Mouse (Mus musculus): ENCODE results near the gene OR5BS1P. TPM values are rescaled to one million over a fixed set of nuclear protein-coding genes. Genes with fewer than 3 reads are reported as not detected.

Gene OR5BS1P
- not detected for polyA plus RNA-seq (2014; fragmentation: Illumina TruSeq; extraction: RNeasy Lipid Tissue Mini Kit (QIAGEN cat#74804); ENCODE audit: insufficient read depth, low read depth, low replicate concordance)

DNA sequence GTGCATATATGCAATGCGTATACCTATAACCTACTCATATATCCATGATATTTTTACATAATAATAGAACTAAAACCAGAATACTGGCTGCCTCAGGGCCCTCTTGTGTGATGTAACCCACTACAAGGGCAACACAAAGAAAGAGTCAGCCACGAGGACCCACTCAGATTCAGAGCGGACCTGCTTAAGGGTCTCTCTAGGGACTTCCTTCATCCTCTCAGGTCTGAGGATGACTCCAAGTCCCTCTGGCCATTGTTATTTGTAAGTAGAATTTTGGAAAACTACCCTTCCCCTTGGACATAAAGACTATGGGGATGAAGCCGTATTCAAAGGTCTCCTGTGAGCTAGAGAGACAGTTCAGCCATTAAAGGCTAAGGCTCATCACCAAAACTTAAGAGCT is at the start of gene OR5BS1P:
OR5BS1P (plus strand) TSS at position 301 of the 400 bp plus-strand sequence.

DNA sequence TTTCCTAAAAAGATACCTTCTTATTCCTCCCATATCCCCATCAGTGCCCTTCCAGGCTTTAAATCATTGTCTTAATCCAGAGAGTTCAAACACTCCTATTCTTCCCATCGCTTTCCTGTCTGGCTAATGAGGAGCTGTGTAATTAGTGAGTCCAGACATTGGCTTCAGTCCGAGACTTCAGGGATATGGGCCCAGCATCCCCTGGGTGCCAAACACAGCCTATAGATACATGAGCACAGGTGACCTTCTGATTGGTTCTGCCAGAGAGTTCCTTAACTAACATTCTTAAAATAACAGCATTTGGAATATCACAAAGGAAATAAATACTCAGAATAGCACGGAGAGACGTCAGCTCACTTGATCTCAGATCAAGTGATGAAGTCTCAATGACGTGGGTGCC is 38.8 kb upstream of the OR5BS1P start, which contains the start of gene Olfr282:
Olfr282 (plus strand) TSS at position 301 of the 400 bp plus-strand sequence.

DNA sequence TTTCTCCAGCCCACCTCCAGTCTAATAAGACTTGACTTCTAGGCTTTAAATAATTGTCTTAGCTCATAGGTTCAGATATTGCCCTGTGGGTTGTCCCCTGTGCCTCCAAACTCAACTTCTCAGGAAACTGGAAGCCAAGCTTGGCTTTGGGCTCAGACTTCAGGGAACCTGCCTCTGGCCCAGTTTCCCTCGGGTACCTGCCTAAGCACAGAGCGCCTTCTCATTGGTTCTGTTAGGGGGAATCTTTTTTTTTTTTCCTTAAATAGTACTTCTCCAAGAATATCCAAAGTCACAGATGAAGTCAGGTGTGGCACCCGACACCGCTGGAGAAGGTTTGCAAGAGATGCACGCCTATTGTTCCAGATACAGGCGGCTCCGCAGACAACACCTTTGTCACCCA is 17.4 kb upstream of the OR5BS1P start, which contains the start of gene Olfr281:
Olfr281 (plus strand) TSS at position 301 of the 400 bp plus-strand sequence.

DNA sequence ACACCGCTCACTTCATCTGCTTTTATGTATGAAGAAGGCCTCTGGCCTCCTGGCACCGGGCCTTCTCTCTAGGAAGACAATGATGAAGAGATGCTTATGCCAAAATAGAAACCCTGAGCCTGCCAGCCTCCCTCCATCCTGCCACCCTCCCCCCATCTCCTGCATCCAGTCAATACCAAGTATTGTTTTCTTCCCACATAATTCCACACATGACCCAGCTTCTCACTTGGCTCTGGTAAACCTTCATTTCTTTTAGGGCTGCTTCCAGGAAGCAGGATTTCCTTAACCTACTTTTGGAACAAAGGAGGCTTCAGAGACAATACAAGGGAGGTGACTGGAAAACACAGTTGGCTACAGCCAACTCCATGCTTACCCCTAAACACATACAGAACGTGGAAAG is 13.0 kb downstream of the OR5BS1P start, which contains the start of gene Lalba:
Lalba (minus strand) TSS at position 21 of the 400 bp plus-strand sequence.

DNA sequence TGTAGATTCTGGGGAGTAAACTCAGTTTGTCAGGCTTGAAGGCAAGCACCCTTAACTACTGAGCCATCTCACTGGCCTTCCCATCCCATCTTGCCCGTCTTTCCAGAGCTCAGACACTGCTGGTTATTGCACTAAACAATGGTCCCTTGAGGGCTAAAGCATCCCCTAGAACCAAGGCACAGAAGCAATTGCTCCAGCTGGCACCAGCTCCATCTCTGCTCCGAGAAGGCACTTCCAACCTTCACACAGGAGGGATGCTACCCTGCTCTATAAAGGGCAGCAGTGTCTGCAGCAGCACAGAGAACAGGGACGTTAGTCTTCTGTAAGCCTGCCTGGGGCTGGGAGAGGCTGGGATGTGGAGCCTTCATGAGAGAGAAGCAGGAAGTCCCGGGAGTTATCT is 22.4 kb downstream of the OR5BS1P start, which contains the start of gene Olfr279:
Olfr279 (plus strand) TSS at position 301 of the 400 bp plus-strand sequence.

Other genes with a start within 250 kb of the OR5BS1P start
- gene Gm44579, start 248.9 kb upstream of the OR5BS1P start, polyA plus RNA-seq (2014; fragmentation: Illumina TruSeq; extraction: RNeasy Lipid Tissue Mini Kit (QIAGEN cat#74804); ENCODE audit: insufficient read depth, low read depth, low replicate concordance) = not detected
- gene Olfr287, start 248.8 kb upstream of the OR5BS1P start, polyA plus RNA-seq (2014; fragmentation: Illumina TruSeq; extraction: RNeasy Lipid Tissue Mini Kit (QIAGEN cat#74804); ENCODE audit: insufficient read depth, low read depth, low replicate concordance) = not detected
- not detected for gene Olfr286, start 235.4 kb upstream of the OR5BS1P start, polyA plus RNA-seq (2014; fragmentation: Illumina TruSeq; extraction: RNeasy Lipid Tissue Mini Kit (QIAGEN cat#74804); ENCODE audit: insufficient read depth, low read depth, low replicate concordance)
- not detected for gene H1fnt, start 212.6 kb upstream of the OR5BS1P start, polyA plus RNA-seq (2014; fragmentation: Illumina TruSeq; extraction: RNeasy Lipid Tissue Mini Kit (QIAGEN cat#74804); ENCODE audit: insufficient read depth, low read depth, low replicate concordance)
- gene Zfp641, start 173.7 kb upstream of the OR5BS1P start, polyA plus RNA-seq (2014; fragmentation: Illumina TruSeq; extraction: RNeasy Lipid Tissue Mini Kit (QIAGEN cat#74804); ENCODE audit: insufficient read depth, low read depth, low replicate concordance) = 6.0 TPM
- not detected for gene Olfr285, start 152.5 kb upstream of the OR5BS1P start, polyA plus RNA-seq (2014; fragmentation: Illumina TruSeq; extraction: RNeasy Lipid Tissue Mini Kit (QIAGEN cat#74804); ENCODE audit: insufficient read depth, low read depth, low replicate concordance)
- gene Olfr284, start 128.9 kb upstream of the OR5BS1P start, polyA plus RNA-seq (2014; fragmentation: Illumina TruSeq; extraction: RNeasy Lipid Tissue Mini Kit (QIAGEN cat#74804); ENCODE audit: insufficient read depth, low read depth, low replicate concordance) = not detected
- gene Olfr283, start 89.0 kb upstream of the OR5BS1P start, polyA plus RNA-seq (2014; fragmentation: Illumina TruSeq; extraction: RNeasy Lipid Tissue Mini Kit (QIAGEN cat#74804); ENCODE audit: insufficient read depth, low read depth, low replicate concordance) = not detected
- not detected for gene Olfr282, start 38.7 kb upstream of the OR5BS1P start, polyA plus RNA-seq (2014; fragmentation: Illumina TruSeq; extraction: RNeasy Lipid Tissue Mini Kit (QIAGEN cat#74804); ENCODE audit: insufficient read depth, low read depth, low replicate concordance)
- gene Olfr281, start 17.3 kb upstream of the OR5BS1P start, polyA plus RNA-seq (2014; fragmentation: Illumina TruSeq; extraction: RNeasy Lipid Tissue Mini Kit (QIAGEN cat#74804); ENCODE audit: insufficient read depth, low read depth, low replicate concordance) = not detected
- gene Lalba, start 12.8 kb downstream of the OR5BS1P start, polyA plus RNA-seq (2014; fragmentation: Illumina TruSeq; extraction: RNeasy Lipid Tissue Mini Kit (QIAGEN cat#74804); ENCODE audit: insufficient read depth, low read depth, low replicate concordance) = not detected
- not detected for gene Olfr279, start 22.5 kb downstream of the OR5BS1P start, polyA plus RNA-seq (2014; fragmentation: Illumina TruSeq; extraction: RNeasy Lipid Tissue Mini Kit (QIAGEN cat#74804); ENCODE audit: insufficient read depth, low read depth, low replicate concordance)
- 30.1 TPM for gene Kansl2, start 64.4 kb downstream of the OR5BS1P start, polyA plus RNA-seq (2014; fragmentation: Illumina TruSeq; extraction: RNeasy Lipid Tissue Mini Kit (QIAGEN cat#74804); ENCODE audit: insufficient read depth, low read depth, low replicate concordance)
- 16.8 TPM for gene Ccnt1, start 101.0 kb downstream of the OR5BS1P start, polyA plus RNA-seq (2014; fragmentation: Illumina TruSeq; extraction: RNeasy Lipid Tissue Mini Kit (QIAGEN cat#74804); ENCODE audit: insufficient read depth, low read depth, low replicate concordance)
- 0.54 TPM for gene 4930415O20Rik, start 101.1 kb downstream of the OR5BS1P start, polyA plus RNA-seq (2014; fragmentation: Illumina TruSeq; extraction: RNeasy Lipid Tissue Mini Kit (QIAGEN cat#74804); ENCODE audit: insufficient read depth, low read depth, low replicate concordance)
- 17.4 TPM for gene Adcy6, start 140.2 kb downstream of the OR5BS1P start, polyA plus RNA-seq (2014; fragmentation: Illumina TruSeq; extraction: RNeasy Lipid Tissue Mini Kit (QIAGEN cat#74804); ENCODE audit: insufficient read depth, low read depth, low replicate concordance)
- 9.1 TPM for gene Cacnb3, start 160.9 kb downstream of the OR5BS1P start, polyA plus RNA-seq (2014; fragmentation: Illumina TruSeq; extraction: RNeasy Lipid Tissue Mini Kit (QIAGEN cat#74804); ENCODE audit: insufficient read depth, low read depth, low replicate concordance)
- 30.9 TPM for gene Ddx23, start 193.0 kb downstream of the OR5BS1P start, polyA plus RNA-seq (2014; fragmentation: Illumina TruSeq; extraction: RNeasy Lipid Tissue Mini Kit (QIAGEN cat#74804); ENCODE audit: insufficient read depth, low read depth, low replicate concordance)
- 7.5 TPM for gene Rnd1, start 207.6 kb downstream of the OR5BS1P start, polyA plus RNA-seq (2014; fragmentation: Illumina TruSeq; extraction: RNeasy Lipid Tissue Mini Kit (QIAGEN cat#74804); ENCODE audit: insufficient read depth, low read depth, low replicate concordance)
- gene Ccdc65, start 238.3 kb downstream of the OR5BS1P start, polyA plus RNA-seq (2014; fragmentation: Illumina TruSeq; extraction: RNeasy Lipid Tissue Mini Kit (QIAGEN cat#74804); ENCODE audit: insufficient read depth, low read depth, low replicate concordance) = 5.9 TPM